Mouse (Mus musculus) heart, embryonic 15.5 days (tissue): ENCODE measurements around the gene Ppfia3. TPM values are rescaled to one million over a fixed set of nuclear protein-coding genes. Genes with fewer than 3 reads are reported as not detected.

Source experiments
- ATAC-seq: fragments of 200-750 bp; cut with Nextera tagmentation; replicated peaks from 2 replicates; pipeline ENCODE4 v1.8.0; 2017; ENCODE audit warnings: low read depth, moderate TSS enrichment; ENCODE audit not compliant: insufficient number of reproducible peaks, insufficient read depth, low FRiP score
- H3K27ac ChIP-seq: fragments of 300-500 bp; sonication (generic); 2 replicates; pipeline ENCODE4 v1.5.1; 2015; ENCODE audit warnings: mild to moderate bottlenecking, inconsistent platforms
- H3K27me3 ChIP-seq: fragments of 300-500 bp; sonication (generic); 2 replicates; pipeline ENCODE4 v1.6.1; 2015; ENCODE audit warnings: inconsistent platforms
- H3K36me3 ChIP-seq: fragments of 300-500 bp; sonication (generic); 2 replicates; pipeline ENCODE4 v1.6.1; 2015; ENCODE audit warnings: mild to moderate bottlenecking, inconsistent platforms
- H3K4me1 ChIP-seq: fragments of 300-500 bp; sonication (generic); replicated peaks from 2 replicates; pipeline ENCODE4 v1.6.1; 2015; ENCODE audit warnings: inconsistent platforms
- H3K4me2 ChIP-seq: fragments of 300-500 bp; sonication (generic); 2 replicates; pipeline ENCODE4 v1.6.1; 2015; ENCODE audit warnings: inconsistent platforms, mild to moderate bottlenecking, moderate library complexity
- H3K4me3 ChIP-seq: fragments of 300-500 bp; sonication (generic); 2 replicates; pipeline ENCODE4 v1.5.1; 2015; ENCODE audit warnings: mild to moderate bottlenecking, inconsistent platforms
- H3K9ac ChIP-seq: fragments of 300-500 bp; sonication (generic); 2 replicates; pipeline ENCODE4 v1.6.1; 2015; ENCODE audit warnings: mild to moderate bottlenecking, inconsistent platforms
- H3K9me3 ChIP-seq: fragments of 300-500 bp; sonication (generic); replicated peaks from 2 replicates; pipeline ENCODE4 v1.6.1; 2016; ENCODE audit warnings: inconsistent platforms
- WGBS: fragments of 180-500 bp; shearing (Covaris S2); methylation state at CpG from one replicate; pipeline ENCODE4 v1.1.7; 2015; ENCODE audit warnings: mixed read lengths; 5-methylcytosine and 5-hydroxymethylcytosine counted together
- polyA plus RNA-seq: library from polyadenylated mRNA; unstranded; fragments of >200 nt; fragmentation: Nextera tagmentation; extraction: Ambion mirVana; gene quantifications from 2 replicates; pipeline ENCODE4 v1.2.1, GENCODE M21; 2015

Ppfia3 gene
- polyA plus RNA-seq, 1 experiment from 2014 or later: 2.1 TPM

GRCm38 (mm10) chr7:45308551-45309240, 58.1 kb downstream of the Ppfia3 start:
- 70% methylated on average over 15 of the region's 15 CpGs for WGBS
- H3K4me3 ChIP-seq: no peak overlapping the region
- no peak overlapping the region for H3K27ac ChIP-seq
- no peak overlapping the region for H3K9ac ChIP-seq
- H3K27me3 ChIP-seq: no peaks in the 10 kb centered on the region
- H3K9me3 ChIP-seq: no peaks in the 10 kb centered on the region
- H3K4me2 ChIP-seq: no peak overlapping the region
- peaks cover 6% of the 10 kb centered on the region for H3K4me1 ChIP-seq
- no peak for ATAC-seq
- peaks cover 24% of the 10 kb centered on the region; the same call in 1 of the 2 replicates for H3K36me3 ChIP-seq

GRCm38 (mm10) chr7:45305275-45305674, 61.5 kb downstream of the Ppfia3 start:
- H3K4me1 ChIP-seq: peaks cover 4% of the 10 kb centered on the region
- H3K9me3 ChIP-seq: no peaks in the 10 kb centered on the region
- no peak overlapping the region for H3K27ac ChIP-seq
- H3K4me3 ChIP-seq: no peak overlapping the region
- ATAC-seq: no peak
- no peak overlapping the region for H3K9ac ChIP-seq
- no peaks in the 10 kb centered on the region for H3K27me3 ChIP-seq
- no peak overlapping the region for H3K4me2 ChIP-seq
- H3K36me3 ChIP-seq: peaks cover 32% of the 10 kb centered on the region; the same call in 1 of the 2 replicates
- 16% methylated on average over 17 of the region's 17 CpGs for WGBS

- Histone ChIP-seq H3K4me2 (no peak overlapping the region), H3K4me1 (peaks cover 8% of the 10 kb centered on the region), H3K9me3 (no peaks in the 10 kb centered on the region), H3K36me3 (peaks cover 29% of the 10 kb centered on the region; the same call in 1 of the 2 replicates), H3K4me3 (no peak overlapping the region), H3K9ac (no peak overlapping the region), H3K27ac (no peak overlapping the region), H3K27me3 (no peaks in the 10 kb centered on the region)
- 50% methylated on average over 12 of the region's 13 CpGs for WGBS
- no peak for ATAC-seq
Measured at GRCm38 (mm10) chr7:45304869-45305268, 62.0 kb downstream of the Ppfia3 start.

GRCm38 (mm10) chr7:45302626-45303025, 64.2 kb downstream of the Ppfia3 start:
- Histone ChIP-seq H3K9me3 (no peaks in the 10 kb centered on the region), H3K27ac (no peak overlapping the region), H3K27me3 (no peaks in the 10 kb centered on the region), H3K36me3 (peaks cover 21% of the 10 kb centered on the region; the same call in 1 of the 2 replicates), H3K9ac (no peak overlapping the region), H3K4me3 (no peak overlapping the region), H3K4me2 (no peak overlapping the region), H3K4me1 (peaks cover 13% of the 10 kb centered on the region)
- 61% methylated on average over 8 of the region's 8 CpGs for WGBS
- no peak for ATAC-seq

- H3K4me2 ChIP-seq: no peak overlapping the region
- H3K27ac ChIP-seq: no peak overlapping the region
- H3K9me3 ChIP-seq: no peaks in the 10 kb centered on the region
- H3K36me3 ChIP-seq: peaks cover 16% of the 10 kb centered on the region; the same call in 1 of the 2 replicates
- peaks cover 13% of the 10 kb centered on the region for H3K4me1 ChIP-seq
- no peak for ATAC-seq
- 15% methylated on average over 6 of the region's 6 CpGs for WGBS
- no peak overlapping the region for H3K4me3 ChIP-seq
- H3K27me3 ChIP-seq: no peaks in the 10 kb centered on the region
- no peak overlapping the region for H3K9ac ChIP-seq
Measured at GRCm38 (mm10) chr7:45300270-45300669, 66.5 kb downstream of the Ppfia3 start.

GRCm38 (mm10) chr7:45299752-45300151, 67.1 kb downstream of the Ppfia3 start:
- 4% methylated on average over 5 of the region's 5 CpGs for WGBS
- Histone ChIP-seq H3K27me3 (no peaks in the 10 kb centered on the region), H3K36me3 (peaks cover 16% of the 10 kb centered on the region; the same call in 1 of the 2 replicates), H3K4me2 (no peak overlapping the region), H3K4me1 (peaks cover 13% of the 10 kb centered on the region), H3K9me3 (no peaks in the 10 kb centered on the region), H3K27ac (no peak overlapping the region), H3K9ac (no peak overlapping the region), H3K4me3 (no peak overlapping the region)
- peak; percentile 79 for ATAC-seq

- Histone ChIP-seq H3K4me2 (no peak overlapping the region), H3K9ac (no peak overlapping the region), H3K4me3 (no peak overlapping the region), H3K36me3 (no peaks in the 10 kb centered on the region), H3K27ac (no peak overlapping the region), H3K27me3 (no peaks in the 10 kb centered on the region), H3K9me3 (no peaks in the 10 kb centered on the region), H3K4me1 (peaks cover 13% of the 10 kb centered on the region)
- WGBS: 53% methylated on average over 3 of the region's 3 CpGs
- ATAC-seq: no peak
Measured at GRCm38 (mm10) chr7:45297563-45297962, 69.3 kb downstream of the Ppfia3 start.

- Histone ChIP-seq H3K4me3 (no peak overlapping the region), H3K4me2 (no peak overlapping the region), H3K36me3 (no peaks in the 10 kb centered on the region), H3K27me3 (0 out of 2 replicates have a peak, but pooled peaks cover under 1% of the 10 kb centered on the region), H3K9ac (no peak overlapping the region), H3K27ac (no peak overlapping the region), H3K9me3 (no peaks in the 10 kb centered on the region), H3K4me1 (peaks cover 13% of the 10 kb centered on the region)
- ATAC-seq: no peak
- WGBS: 89% methylated on average over 1 of the region's 1 CpGs
Measured at GRCm38 (mm10) chr7:45296626-45297025, 70.2 kb downstream of the Ppfia3 start.

Other genes starting within 250 kb of the Ppfia3 start
- 794 and 808 TPM in 2 replicates for gene Rps11, start 242.6 kb downstream of the Ppfia3 start, polyA plus RNA-seq
- 697 and 762 TPM in 2 replicates for gene Rpl13a, start 238.3 kb downstream of the Ppfia3 start, polyA plus RNA-seq
- 0.22 TPM in 1 of 2 replicates, not detected in the other for gene Gm45713, start 230.8 kb downstream of the Ppfia3 start, polyA plus RNA-seq
- gene Flt3l, start 230.6 kb downstream of the Ppfia3 start, polyA plus RNA-seq: 1.5 and 2.2 TPM in 2 replicates
- 76.5 and 77.3 TPM in 2 replicates for gene Pih1d1, start 212.7 kb downstream of the Ppfia3 start, polyA plus RNA-seq
- 26.4 and 40.4 TPM in 2 replicates for gene Aldh16a1, start 212.4 kb downstream of the Ppfia3 start, polyA plus RNA-seq
- gene Slc17a7, start 203.1 kb downstream of the Ppfia3 start, polyA plus RNA-seq: 2.7 and 3.5 TPM in 2 replicates
- gene Gfy, start 187.4 kb downstream of the Ppfia3 start, polyA plus RNA-seq: 0.10 TPM in 1 of 2 replicates, not detected in the other
- gene Pth2, start 186.0 kb downstream of the Ppfia3 start, polyA plus RNA-seq: not detected in 2 replicates
- gene Ccdc155, start 162.1 kb downstream of the Ppfia3 start, polyA plus RNA-seq: 0.53 and 0.80 TPM in 2 replicates
- 0.90 and 1.2 TPM in 2 replicates for gene Dkkl1, start 154.9 kb downstream of the Ppfia3 start, polyA plus RNA-seq
- 89.0 and 106 TPM in 2 replicates for gene Tead2, start 151.3 kb downstream of the Ppfia3 start, polyA plus RNA-seq
- gene Cd37, start 127.9 kb downstream of the Ppfia3 start, polyA plus RNA-seq: 2.4 and 8.3 TPM in 2 replicates
- 0.11 and 0.18 TPM in 2 replicates for gene Slc6a16, start 125.9 kb downstream of the Ppfia3 start, polyA plus RNA-seq
- gene Slc6a21, start 89.5 kb downstream of the Ppfia3 start, polyA plus RNA-seq: not detected in 2 replicates
- 12.7 and 15.8 TPM in 2 replicates for gene Trpm4, start 33.2 kb downstream of the Ppfia3 start, polyA plus RNA-seq
- gene Hrc, start 31.7 kb downstream of the Ppfia3 start, polyA plus RNA-seq: 25.2 and 26.4 TPM in 2 replicates
- gene Lin7b, start 3.6 kb upstream of the Ppfia3 start, polyA plus RNA-seq: 1.2 and 1.3 TPM in 2 replicates
- 123 and 146 TPM in 2 replicates for gene Snrnp70, start 28.7 kb upstream of the Ppfia3 start, polyA plus RNA-seq
- gene Kcna7, start 38.6 kb upstream of the Ppfia3 start, polyA plus RNA-seq: 0.33 and 0.58 TPM in 2 replicates
- 0.81 and 1.6 TPM in 2 replicates for gene Ntf5, start 46.7 kb upstream of the Ppfia3 start, polyA plus RNA-seq
- not detected in 2 replicates for gene Lhb, start 53.8 kb upstream of the Ppfia3 start, polyA plus RNA-seq
- 111 and 113 TPM in 2 replicates for gene Gys1, start 67.8 kb upstream of the Ppfia3 start, polyA plus RNA-seq
- gene Ruvbl2, start 71.1 kb upstream of the Ppfia3 start, polyA plus RNA-seq: 65.0 and 82.1 TPM in 2 replicates
- 3,328 and 3,965 TPM in 2 replicates for gene Ftl1, start 92.9 kb upstream of the Ppfia3 start, polyA plus RNA-seq
- gene Bax, start 99.9 kb upstream of the Ppfia3 start, polyA plus RNA-seq: 107 and 112 TPM in 2 replicates
- 0.28 and 1.3 TPM in 2 replicates for gene Tulp2, start 114.9 kb upstream of the Ppfia3 start, polyA plus RNA-seq
- gene Gm45808, start 119.8 kb upstream of the Ppfia3 start, polyA plus RNA-seq: not detected in 2 replicates
- gene Dhdh, start 121.8 kb upstream of the Ppfia3 start, polyA plus RNA-seq: 4.0 and 4.1 TPM in 2 replicates
- 144 and 177 TPM in 2 replicates for gene Nucb1, start 143.4 kb upstream of the Ppfia3 start, polyA plus RNA-seq
- 25.3 and 37.6 TPM in 2 replicates for gene Ppp1r15a, start 159.2 kb upstream of the Ppfia3 start, polyA plus RNA-seq
- gene Plekha4, start 159.3 kb upstream of the Ppfia3 start, polyA plus RNA-seq: 1.0 and 2.6 TPM in 2 replicates
- gene Hsd17b14, start 187.9 kb upstream of the Ppfia3 start, polyA plus RNA-seq: 0.24 and 0.82 TPM in 2 replicates
- 79.4 and 84.5 TPM in 2 replicates for gene Bcat2, start 203.1 kb upstream of the Ppfia3 start, polyA plus RNA-seq
- 0.13 and 1.2 TPM in 2 replicates for gene Fgf21, start 248.5 kb upstream of the Ppfia3 start, polyA plus RNA-seq